Mouse (Mus musculus) kidney, adult 2 months (tissue): ENCODE data around the gene AI854703.

Experiments used
- CTCF ChIP-seq: fragments of 200-500 bp; conservative IDR thresholded peaks from 2 replicates; pipeline ENCODE4 v1.5.1; 2011; ENCODE audit warnings: low read depth, mild to moderate bottlenecking, control low read depth, low read length, moderate library complexity, mixed read lengths; ENCODE audit not compliant: insufficient read depth, insufficient read length
- POLR2A ChIP-seq: fragments of 200-500 bp; IDR thresholded peaks from one replicate; pipeline ENCODE4 v1.6.1; 2011; ENCODE audit warnings: low read depth, low read length, control low read depth

DNA sequence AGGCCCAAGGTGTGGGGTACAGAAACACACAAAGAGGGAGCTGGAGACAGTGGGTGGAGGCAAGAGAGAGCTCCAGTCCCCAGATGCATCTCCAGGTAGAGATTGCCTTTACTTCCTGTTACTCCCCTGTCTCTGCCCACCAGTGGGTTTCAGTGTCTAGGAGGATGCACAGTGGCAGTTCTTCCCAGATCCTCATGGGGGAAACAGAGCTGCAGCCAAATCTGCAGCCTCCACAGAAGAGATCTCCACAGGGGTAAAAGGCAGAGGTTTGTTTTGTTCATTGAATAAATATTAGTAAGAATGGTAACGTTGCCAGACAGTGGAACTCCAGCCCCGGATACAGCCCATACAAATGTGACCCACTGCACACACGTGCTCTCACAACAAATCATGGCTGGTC lies 15.9 kb upstream of the AI854703 start:
- TF ChIP-seq CTCF (no peak; the same call in 1 of the 2 replicates), POLR2A (no peak)
